Mouse (Mus musculus) T-helper 2 cell (primary cell): Measurements from ENCODE around the gene Gpr1.

Experiments
- in situ Hi-C: fragments of 300-600 bp; cut with MboI, MseI; formaldehyde crosslinking; loops from one replicate; pipeline ENCODE4 v1.15.1; 2025; ENCODE audit warnings: high pct_unique_total_duplicates

The Gpr1 gene

GRCm38 (mm10) chr1:63214271-63214558, at the start of gene Gpr1:
TSS of gene Gpr1 (minus strand) at chr1:63214543.
- in situ Hi-C loops = no loop called here

- in situ Hi-C loops = no loop called here
Measured at GRCm38 (mm10) chr1:63263671-63264070, 49.3 kb upstream of the Gpr1 start.

- in situ Hi-C loops = no loop called here
Measured at GRCm38 (mm10) chr1:63261041-63261590, 46.8 kb upstream of the Gpr1 start.

DNA sequence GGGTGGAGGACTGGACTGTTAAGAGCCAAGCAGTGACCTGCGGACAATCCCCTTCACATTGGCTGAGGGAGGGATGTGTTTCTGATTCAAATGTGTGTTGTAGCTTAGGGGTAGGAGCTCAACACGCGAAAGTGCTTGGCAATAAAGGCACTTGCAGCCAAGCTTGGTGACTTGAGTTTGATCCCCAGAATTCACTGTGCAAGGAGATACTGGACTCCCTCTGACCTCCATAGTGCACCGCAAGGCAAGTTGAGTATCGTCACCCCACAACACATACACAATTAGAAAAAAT, 46.3 kb upstream of the Gpr1 start:
- in situ Hi-C loops = no loop called here

- in situ Hi-C loops = no loop called here
Measured at GRCm38 (mm10) chr1:63259916-63260741, 45.8 kb upstream of the Gpr1 start.

GRCm38 (mm10) chr1:63259271-63259830, 45.0 kb upstream of the Gpr1 start:
- in situ Hi-C loops = no loop called here

DNA sequence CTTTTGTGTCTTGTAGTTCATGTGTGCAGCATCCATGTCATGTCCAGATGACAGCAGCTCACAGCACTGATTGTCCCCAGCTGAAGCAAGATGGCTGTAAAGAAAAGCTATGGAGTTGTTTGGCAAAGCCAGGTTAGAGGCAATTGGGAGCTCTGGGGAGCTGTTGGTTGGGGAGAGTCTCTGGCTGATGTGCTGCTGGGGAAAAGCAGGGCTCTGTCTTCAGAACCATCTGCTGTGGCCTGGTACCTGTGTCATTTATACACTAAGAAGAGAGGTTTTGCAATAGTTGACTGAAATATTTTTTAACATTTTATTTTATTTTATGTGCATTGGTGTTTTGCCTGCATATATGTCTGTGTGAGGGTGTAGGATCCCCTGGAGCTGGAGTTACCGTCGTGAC, 44.2 kb upstream of the Gpr1 start:
- in situ Hi-C loops = no loop called here

DNA sequence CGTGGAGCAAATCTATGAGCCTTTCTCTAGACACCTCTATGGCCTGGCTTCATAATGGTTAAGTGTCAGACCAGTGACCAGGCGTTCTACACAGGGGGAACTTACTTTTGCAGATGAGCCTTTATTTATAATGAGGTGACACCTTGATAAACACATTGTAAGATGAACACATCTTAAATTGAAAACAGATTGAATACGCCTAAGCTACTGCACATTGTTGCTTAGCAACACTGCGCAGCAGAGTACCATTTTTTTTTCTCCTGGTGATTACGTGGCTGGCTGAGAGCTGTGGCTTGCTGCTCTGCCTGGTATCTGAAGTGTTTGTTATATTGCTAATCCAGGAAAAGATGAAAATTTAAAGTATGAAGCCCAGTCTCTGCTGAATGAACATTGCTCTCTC, 41.7 kb upstream of the Gpr1 start:
- in situ Hi-C loops = no loop called here

- in situ Hi-C loops = no loop called here
Measured at GRCm38 (mm10) chr1:63255101-63255500, 40.8 kb upstream of the Gpr1 start.

DNA sequence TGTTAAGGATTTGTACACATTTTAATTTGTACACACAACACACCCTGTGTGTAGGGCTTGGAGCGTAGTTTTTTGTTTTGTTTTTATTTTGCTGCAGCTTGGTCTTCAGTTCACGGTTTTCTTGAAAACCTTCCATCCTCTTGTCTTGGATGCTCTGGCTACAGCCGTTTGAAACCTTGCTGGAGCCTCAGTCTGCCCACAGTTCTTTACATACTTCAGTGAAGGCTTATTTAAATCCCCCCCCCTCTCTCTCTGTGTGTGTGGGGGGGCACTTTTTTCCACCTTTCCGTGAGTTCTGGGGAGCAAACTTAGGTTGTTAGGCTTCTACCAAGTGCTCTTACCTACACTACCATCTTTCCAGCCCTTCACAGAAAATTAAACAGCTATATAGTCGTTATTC, 38.9 kb upstream of the Gpr1 start:
- in situ Hi-C loops = no loop called here

- in situ Hi-C loops = no loop called here
Measured at GRCm38 (mm10) chr1:63252351-63253209, 38.2 kb upstream of the Gpr1 start.

DNA sequence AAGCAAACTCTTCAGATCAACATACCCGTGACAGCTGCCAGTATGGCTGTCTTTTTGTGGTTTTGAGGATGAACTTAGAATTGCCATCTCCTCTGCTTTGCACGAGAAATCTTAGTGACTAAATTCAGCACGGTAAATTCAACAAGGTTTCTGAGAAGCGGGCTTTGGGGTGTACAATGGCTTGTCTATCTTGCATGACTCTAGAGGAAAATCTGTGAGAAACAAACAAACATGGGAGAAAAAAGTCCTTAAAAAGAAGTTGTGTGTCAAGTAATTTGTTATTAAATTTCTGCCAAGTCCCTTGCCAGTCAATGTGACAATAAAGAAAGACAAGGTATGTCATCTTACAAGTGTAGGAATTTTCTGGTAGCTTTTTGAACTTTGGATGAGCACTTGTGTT, 34.9 kb upstream of the Gpr1 start:
- in situ Hi-C loops = no loop called here

- in situ Hi-C loops = no loop called here
Measured at GRCm38 (mm10) chr1:63248360-63248851, 34.1 kb upstream of the Gpr1 start.

GRCm38 (mm10) chr1:63247831-63248359, 33.6 kb upstream of the Gpr1 start:
- in situ Hi-C loops = no loop called here

GRCm38 (mm10) chr1:63246862-63247521, 32.6 kb upstream of the Gpr1 start:
- in situ Hi-C loops = no loop called here

DNA sequence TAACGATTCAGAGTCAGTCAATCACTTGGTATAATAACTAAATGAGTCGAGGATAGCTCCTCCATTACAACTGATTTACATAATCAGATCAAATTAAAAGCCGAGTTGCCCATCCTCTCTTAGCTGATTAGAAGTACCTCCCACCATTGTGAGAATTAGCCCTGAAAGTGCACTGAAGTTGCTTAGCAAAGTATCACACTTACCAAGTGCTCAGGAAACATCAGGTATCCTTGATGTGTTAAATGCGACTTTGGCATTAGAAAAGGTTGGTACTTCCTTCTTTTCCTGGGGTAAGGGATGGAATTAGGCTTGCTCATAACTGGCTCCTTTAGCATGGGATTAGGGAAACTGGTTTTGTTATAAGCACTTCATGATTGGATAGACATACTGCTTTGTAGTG, 29.5 kb upstream of the Gpr1 start:
- in situ Hi-C loops = no loop called here

GRCm38 (mm10) chr1:63239751-63240150, 25.4 kb upstream of the Gpr1 start:
- in situ Hi-C loops = no loop called here

DNA sequence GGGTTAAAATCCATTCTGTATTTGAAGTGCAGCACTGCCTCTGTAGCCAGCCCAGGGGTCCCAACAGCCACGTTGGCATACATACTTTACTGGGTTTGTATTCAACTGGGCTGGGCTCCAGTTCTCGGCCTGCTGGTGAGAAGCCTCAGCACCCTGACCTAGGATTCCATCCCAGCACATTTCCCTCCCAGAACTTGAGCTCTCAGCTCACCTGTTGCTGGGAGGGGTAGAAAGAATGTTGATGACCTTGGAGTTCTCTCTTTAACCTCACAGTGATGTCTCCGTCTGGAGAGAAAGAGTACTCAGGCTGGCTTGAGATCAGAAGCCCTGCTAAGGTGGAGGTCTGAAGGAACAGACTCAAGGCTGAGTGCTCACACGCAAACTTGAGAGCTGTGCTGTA, 25.0 kb upstream of the Gpr1 start:
- in situ Hi-C loops = no loop called here

- in situ Hi-C loops = no loop called here
Measured at GRCm38 (mm10) chr1:63237371-63237770, 23.0 kb upstream of the Gpr1 start.

GRCm38 (mm10) chr1:63227241-63227640, 12.9 kb upstream of the Gpr1 start:
- in situ Hi-C loops = no loop called here

GRCm38 (mm10) chr1:63225890-63226289, 11.5 kb upstream of the Gpr1 start:
- in situ Hi-C loops = no loop called here

- in situ Hi-C loops = no loop called here
Measured at GRCm38 (mm10) chr1:63225009-63225408, 10.7 kb upstream of the Gpr1 start.
